Mouse (Mus musculus) cerebellum, adult 2 months (tissue): ENCODE results near the gene Gm28053. TPM values are rescaled to one million over a fixed set of nuclear protein-coding genes. Genes with fewer than 3 reads are reported as not detected.

ENCODE experiments used
- DNase-seq, 2 experiments: peaks; one replicate each; pipeline ENCODE4 v3.0.0; 2021
- H3K27ac ChIP-seq: fragments of 200-500 bp; 2 replicates; pipeline ENCODE4 v1.5.1; 2012; ENCODE audit warnings: low read length, control low read depth, inconsistent platforms; ENCODE audit not compliant: insufficient read depth
- H3K27me3 ChIP-seq: fragments of 200-500 bp; 2 replicates; pipeline ENCODE4 v1.6.1; 2012; ENCODE audit warnings: inconsistent platforms, mild to moderate bottlenecking, low read length, moderate library complexity; ENCODE audit not compliant: control insufficient read depth, insufficient read depth
- H3K4me1 ChIP-seq: fragments of 200-500 bp; 2 replicates; pipeline ENCODE4 v1.6.1; 2011; ENCODE audit warnings: low read length; ENCODE audit not compliant: control insufficient read depth, insufficient read depth
- H3K4me3 ChIP-seq: fragments of 200-500 bp; replicated peaks from 2 replicates; pipeline ENCODE3; 2011; ENCODE audit warnings: mild to moderate bottlenecking, low read depth, low read length, control low read depth; ENCODE audit not compliant: insufficient read depth
- CTCF ChIP-seq: fragments of 200-500 bp; IDR thresholded peaks from 2 replicates; pipeline ENCODE4 v1.5.1; 2011; ENCODE audit warnings: low read depth, mild to moderate bottlenecking, control low read depth, low read length, moderate library complexity, borderline replicate concordance; ENCODE audit not compliant: insufficient read depth
- POLR2A ChIP-seq: fragments of 200-500 bp; IDR thresholded peaks from 2 replicates; pipeline ENCODE4 v1.6.1; 2011; ENCODE audit warnings: low read length, control low read depth, borderline replicate concordance; ENCODE audit not compliant: insufficient read depth
- WGBS: fragments of 180-500 bp; shearing (Covaris S2); methylation state at CpG from one replicate; pipeline ENCODE4 v1.1.7; 2018; 5-methylcytosine and 5-hydroxymethylcytosine counted together
- polyA plus RNA-seq: library from polyadenylated mRNA; depleted of rRNA; stranded (reverse); fragments of >200 nt; gene quantifications from 2 replicates; pipeline ENCODE4 v1.2.3, GENCODE M21; 2012

Gene Gm28053
- polyA plus RNA-seq, 1 experiment, result 0.93 TPM

DNA sequence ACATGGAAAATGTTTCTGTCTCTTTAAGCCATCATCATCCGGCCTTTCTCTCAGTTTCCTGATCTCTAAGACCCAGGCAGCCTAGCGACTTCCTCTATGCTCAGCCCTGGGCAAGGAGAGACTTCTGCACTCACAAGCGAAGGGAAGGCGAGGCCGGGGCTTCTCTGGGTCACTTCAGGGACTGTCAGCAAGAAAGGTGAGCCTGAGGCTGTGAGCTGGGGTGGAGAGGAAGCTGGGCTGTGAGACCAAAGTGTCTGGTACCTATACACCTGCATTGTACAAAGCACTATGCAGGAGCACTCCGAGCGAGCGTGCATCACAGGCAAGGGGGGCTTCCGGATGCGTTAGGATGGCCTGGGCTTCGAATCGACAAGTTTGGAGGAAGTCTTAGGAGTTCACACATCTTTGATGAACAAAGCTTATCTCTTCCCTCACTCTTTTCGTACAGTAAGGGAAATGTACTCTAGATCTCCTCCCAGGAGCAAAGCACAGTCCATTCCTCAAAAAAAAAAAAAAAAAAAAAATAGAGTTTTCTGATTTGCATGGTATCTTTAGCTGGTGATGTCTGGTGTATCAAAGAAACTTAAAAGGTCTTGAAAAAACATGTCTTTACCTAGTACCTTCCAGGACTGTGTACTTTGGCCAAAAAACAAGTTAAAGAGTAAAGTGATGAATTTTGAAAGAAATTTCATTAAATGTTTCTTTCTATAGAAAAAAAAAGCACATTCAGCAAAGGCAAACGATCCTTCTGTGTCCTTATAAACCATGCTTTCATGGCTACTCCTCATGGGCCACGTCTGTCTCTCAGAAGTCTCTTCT, 20.8 kb downstream of the Gm28053 start, which contains the start of gene Gimap1:
Gimap1 (plus strand) TSS at position 94 of the 819 bp plus-strand sequence.
- no peak for DNase-seq
- Histone ChIP-seq H3K27me3 (no peaks in the 10 kb centered on the region), H3K4me3 (peak within 1 kb of the TSS; percentile 33), H3K4me1 (peaks cover 4% of the 10 kb centered on the region; the same call in 1 of the 2 replicates), H3K27ac (no peak within 1 kb of the TSS)
- WGBS, result 81% methylated on average over 15 of the region's 15 CpGs
- TF ChIP-seq CTCF, result no peak
- TF ChIP-seq POLR2A, result no peak

DNA sequence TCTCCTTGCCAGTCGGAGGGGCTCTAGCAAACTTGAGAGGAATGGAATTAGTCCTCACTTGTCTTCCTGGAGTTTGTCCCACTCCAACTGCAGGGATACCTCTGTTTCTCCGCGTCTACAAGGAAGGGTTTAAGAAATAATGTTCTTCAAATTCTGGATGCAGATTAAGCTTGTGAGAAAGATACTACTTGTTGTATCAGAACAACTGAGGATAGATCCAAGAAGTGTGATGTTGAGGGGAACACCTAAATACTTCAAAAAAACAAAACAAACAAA, 21.3 kb downstream of the Gm28053 start:
- no peaks in the 10 kb centered on the region for H3K27me3 ChIP-seq
- 87% methylated on average over 3 of the region's 3 CpGs for WGBS
- TF ChIP-seq CTCF (no peak), POLR2A (no peak)
- H3K27ac ChIP-seq, result no peak overlapping the region
- H3K4me3 ChIP-seq, result no peak overlapping the region
- peaks cover 4% of the 10 kb centered on the region; the same call in 1 of the 2 replicates for H3K4me1 ChIP-seq
- no peak for DNase-seq

GRCm38 (mm10) chr6:48740501-48741169, 22.2 kb downstream of the Gm28053 start:
- Histone ChIP-seq H3K27ac (no peak overlapping the region), H3K27me3 (no peaks in the 10 kb centered on the region), H3K4me3 (no peak overlapping the region), H3K4me1 (peaks cover 4% of the 10 kb centered on the region; the same call in 1 of the 2 replicates)
- WGBS, result 83% methylated on average over 3 of the region's 3 CpGs
- DNase-seq, result no peak
- TF ChIP-seq CTCF, result no peak
- no peak for TF ChIP-seq POLR2A

GRCm38 (mm10) chr6:48741273-48741672, 22.9 kb downstream of the Gm28053 start:
- H3K27ac ChIP-seq, result no peak overlapping the region
- H3K4me3 ChIP-seq, result no peak overlapping the region
- H3K27me3 ChIP-seq, result no peaks in the 10 kb centered on the region
- H3K4me1 ChIP-seq, result peaks cover 4% of the 10 kb centered on the region; the same call in 1 of the 2 replicates
- WGBS, result 29% methylated on average over 3 of the region's 3 CpGs
- DNase-seq, result no peak
- TF ChIP-seq POLR2A, result no peak
- no peak for TF ChIP-seq CTCF

- H3K27me3 ChIP-seq, result no peaks in the 10 kb centered on the region
- DNase-seq, result no peak
- H3K4me3 ChIP-seq, result no peak overlapping the region
- TF ChIP-seq CTCF, result no peak
- TF ChIP-seq POLR2A, result no peak
- peaks cover 4% of the 10 kb centered on the region; the same call in 1 of the 2 replicates for H3K4me1 ChIP-seq
- H3K27ac ChIP-seq, result no peak overlapping the region
- 31% methylated on average over 9 of the region's 9 CpGs for WGBS
Measured at GRCm38 (mm10) chr6:48741711-48742206, 23.4 kb downstream of the Gm28053 start.

GRCm38 (mm10) chr6:48742422-48743351, 24.3 kb downstream of the Gm28053 start:
- 2% methylated on average over 52 of the region's 52 CpGs for WGBS
- TF ChIP-seq CTCF, result no peak
- TF ChIP-seq POLR2A, result no peak
- DNase-seq, result no peak

GRCm38 (mm10) chr6:48745490-48745889, 27.1 kb downstream of the Gm28053 start:
- no peak overlapping the region for H3K27ac ChIP-seq
- peaks cover 4% of the 10 kb centered on the region; the same call in 1 of the 2 replicates for H3K4me1 ChIP-seq
- no peaks in the 10 kb centered on the region for H3K27me3 ChIP-seq
- H3K4me3 ChIP-seq, result no peak overlapping the region
- 63% methylated on average over 2 of the region's 2 CpGs for WGBS
- no peak for DNase-seq
- TF ChIP-seq CTCF, result no peak
- no peak for TF ChIP-seq POLR2A

More at GRCm38 (mm10) chr6:48742422-48743351, 24.3 kb downstream of the Gm28053 start:
- H3K4me3 ChIP-seq, result no peak overlapping the region
- H3K27me3 ChIP-seq, result no peaks in the 10 kb centered on the region
- no peak overlapping the region for H3K27ac ChIP-seq
- H3K4me1 ChIP-seq, result peaks cover 4% of the 10 kb centered on the region; the same call in 1 of the 2 replicates
